Mouse (Mus musculus): ENCODE data around the gene Mmp12. TPM values are rescaled to one million over a fixed set of nuclear protein-coding genes. Genes with fewer than 3 reads are reported as not detected.

Mmp12 gene
- 2.2 and 3.6 TPM in 2 replicates for polyA plus RNA-seq (2012; rRNA removed)

DNA sequence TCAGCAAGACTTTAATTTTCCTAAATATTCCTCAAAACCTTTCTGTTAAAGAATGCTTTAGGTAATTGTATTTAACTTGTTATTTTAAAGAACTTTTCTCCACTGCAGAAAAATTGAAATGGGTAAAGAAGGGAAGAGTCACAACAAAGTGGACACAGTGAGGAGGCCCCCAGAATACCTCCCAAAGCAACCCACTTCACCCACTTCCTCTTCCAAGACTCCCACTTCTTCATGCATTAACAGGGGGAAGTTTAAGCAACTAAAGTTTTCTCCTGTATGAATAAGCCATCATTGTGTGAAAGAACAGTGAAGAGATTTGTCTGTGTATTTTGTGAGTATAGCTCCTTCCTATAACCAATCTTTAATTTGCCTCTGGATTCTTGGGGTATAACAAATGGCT is at the start of gene Mmp12:
Gene Mmp12, plus strand, starts transcription at position 275 of the 400 bp plus-strand sequence.
- no peaks in the 10 kb centered on the region for H3K36me3 ChIP-seq (ENCODE audit: control insufficient read depth, insufficient read depth, low read length)
- H3K4me1 ChIP-seq (replicated peaks; ENCODE audit: control insufficient read depth, insufficient read depth, low read length), result no peaks in the 10 kb centered on the region
- TF ChIP-seq POLR2A (IDR thresholded peaks at IDR 0.05; ENCODE audit: control insufficient read depth, extremely low read depth, insufficient read depth, low read length, poor library complexity) (no peak), CTCF (IDR thresholded peaks at IDR 0.05; ENCODE audit: borderline replicate concordance, control insufficient read depth, extremely low read depth, insufficient read depth, low read length, poor library complexity) (no peak)
- DNase-seq, result no peak
- H3K4me3 ChIP-seq (ENCODE audit: control insufficient read depth, insufficient read depth, low read length), result no peak within 1 kb of the TSS
- H3K27ac ChIP-seq (ENCODE audit: control insufficient read depth, insufficient read depth, low read length), result no peak within 1 kb of the TSS
- no peaks in the 10 kb centered on the region for H3K27me3 ChIP-seq (ENCODE audit: control insufficient read depth, insufficient read depth, low read length)

DNA sequence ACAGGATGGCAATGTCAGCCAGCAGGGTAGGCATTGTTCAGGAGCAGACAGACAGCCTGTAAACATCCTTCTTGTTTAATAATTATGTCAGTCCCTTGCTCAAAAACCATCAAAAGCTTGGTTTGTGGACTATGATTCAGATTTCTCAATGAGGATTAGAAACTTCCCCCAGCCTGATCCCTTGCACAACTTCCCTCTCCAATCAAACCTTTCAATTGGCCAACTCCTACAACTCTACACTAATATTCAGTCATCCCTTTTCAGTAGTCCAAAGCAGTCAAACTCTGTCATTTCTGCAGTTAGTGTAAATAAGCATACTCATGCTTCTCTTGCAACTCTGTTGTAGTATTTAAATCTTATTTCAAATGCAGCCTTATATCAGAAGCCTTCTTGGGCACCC is 12.3 kb upstream of the Mmp12 start:
- TF ChIP-seq CTCF (IDR thresholded peaks at IDR 0.05; ENCODE audit: borderline replicate concordance, control insufficient read depth, extremely low read depth, insufficient read depth, low read length, poor library complexity) (no peak), POLR2A (IDR thresholded peaks at IDR 0.05; ENCODE audit: control insufficient read depth, extremely low read depth, insufficient read depth, low read length, poor library complexity) (no peak)
- no peaks in the 10 kb centered on the region for H3K27me3 ChIP-seq (ENCODE audit: control insufficient read depth, insufficient read depth, low read length)
- H3K4me3 ChIP-seq (ENCODE audit: control insufficient read depth, insufficient read depth, low read length), result no peak overlapping the region
- no peak for DNase-seq
- H3K27ac ChIP-seq (ENCODE audit: control insufficient read depth, insufficient read depth, low read length), result no peak overlapping the region
- no peaks in the 10 kb centered on the region for H3K36me3 ChIP-seq (ENCODE audit: control insufficient read depth, insufficient read depth, low read length)
- no peaks in the 10 kb centered on the region for H3K4me1 ChIP-seq (replicated peaks; ENCODE audit: control insufficient read depth, insufficient read depth, low read length)

DNA sequence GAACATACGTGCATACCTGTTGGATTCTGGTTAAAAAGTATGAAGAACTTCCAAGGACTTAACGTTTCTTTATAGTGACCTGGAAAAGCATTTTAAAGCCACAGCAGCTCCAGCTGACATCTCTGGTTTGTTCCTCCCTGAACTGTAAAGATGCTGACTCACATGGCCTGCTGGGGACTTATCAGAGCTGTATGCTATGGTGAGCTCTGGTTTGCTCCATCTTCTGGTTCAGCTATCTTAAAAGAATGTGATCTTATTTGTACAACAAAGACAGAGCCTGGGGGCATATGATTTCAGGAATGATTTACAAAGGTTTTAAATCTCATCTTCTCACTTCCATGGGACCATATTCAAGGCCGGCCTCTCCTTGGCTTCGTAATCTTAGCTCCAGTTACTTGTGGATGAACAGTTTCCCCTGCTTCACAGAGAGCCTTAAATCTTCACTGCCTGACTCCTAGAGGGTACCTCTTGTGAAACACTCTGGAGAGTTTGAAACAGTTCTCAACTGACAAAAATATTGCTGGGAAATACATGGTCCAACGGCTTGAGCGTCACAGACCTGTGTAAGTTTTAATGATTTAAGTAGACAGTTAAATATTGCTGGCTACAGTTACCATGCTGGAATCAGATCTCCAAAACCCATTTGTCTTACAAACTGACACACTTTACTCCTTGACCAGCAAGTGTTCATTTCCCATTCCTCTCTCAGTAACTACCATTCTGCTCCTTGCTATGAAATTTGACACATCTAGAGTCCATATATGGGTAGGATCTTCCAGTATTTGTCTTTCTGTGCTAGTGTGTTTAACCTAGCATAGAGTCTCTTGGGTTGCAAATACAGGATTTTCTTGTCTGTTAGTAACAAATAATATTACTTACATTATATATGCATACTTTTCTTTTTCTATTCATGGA is 8.2 kb upstream of the Mmp12 start:
- TF ChIP-seq CTCF (IDR thresholded peaks at IDR 0.05; ENCODE audit: borderline replicate concordance, control insufficient read depth, extremely low read depth, insufficient read depth, low read length, poor library complexity) (no peak), POLR2A (IDR thresholded peaks at IDR 0.05; ENCODE audit: control insufficient read depth, extremely low read depth, insufficient read depth, low read length, poor library complexity) (no peak)
- DNase-seq, result no peak
- no peaks in the 10 kb centered on the region for H3K4me1 ChIP-seq (replicated peaks; ENCODE audit: control insufficient read depth, insufficient read depth, low read length)
- 77% methylated on average over 5 of the region's 6 CpGs for WGBS
- H3K27ac ChIP-seq (ENCODE audit: control insufficient read depth, insufficient read depth, low read length), result no peak overlapping the region
- H3K4me3 ChIP-seq (ENCODE audit: control insufficient read depth, insufficient read depth, low read length), result no peak overlapping the region
- H3K36me3 ChIP-seq (ENCODE audit: control insufficient read depth, insufficient read depth, low read length), result no peaks in the 10 kb centered on the region
- no peaks in the 10 kb centered on the region for H3K27me3 ChIP-seq (ENCODE audit: control insufficient read depth, insufficient read depth, low read length)

DNA sequence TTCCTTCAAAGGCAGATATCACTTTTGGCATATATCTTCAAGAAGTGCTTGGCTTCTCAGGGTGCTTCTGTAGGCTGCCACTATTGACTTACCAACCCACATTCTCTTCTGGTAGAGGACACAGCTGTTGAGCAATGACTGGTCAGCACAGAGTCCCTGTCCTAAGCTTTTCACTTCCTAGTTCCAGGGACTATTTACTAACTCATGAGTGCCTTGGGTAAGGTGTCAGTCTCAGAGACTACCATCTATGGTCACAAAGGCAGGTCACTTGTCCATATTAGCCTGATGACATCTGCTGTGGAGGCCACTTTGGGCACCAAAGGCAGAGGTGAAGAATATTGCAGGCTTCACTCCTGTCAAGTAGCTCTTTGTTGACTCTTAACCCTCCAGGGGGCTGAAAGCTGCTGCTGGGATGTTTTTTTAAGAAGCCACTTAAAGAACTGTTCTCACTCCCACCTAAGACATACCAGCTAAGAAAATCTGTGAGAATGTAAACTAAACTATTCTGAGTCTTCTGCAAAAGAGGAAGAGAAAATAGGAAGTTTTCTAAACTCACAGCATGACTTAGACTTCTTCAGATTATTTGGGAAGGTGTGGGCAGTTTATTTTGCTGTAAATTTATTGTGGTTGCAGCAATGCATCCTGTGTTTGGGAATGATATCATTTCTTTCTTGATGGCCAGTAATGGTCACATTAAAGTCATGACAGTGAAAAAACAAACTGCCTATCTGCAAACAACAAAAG is 7.3 kb upstream of the Mmp12 start:
- no peaks in the 10 kb centered on the region for H3K4me1 ChIP-seq (replicated peaks; ENCODE audit: control insufficient read depth, insufficient read depth, low read length)
- no peak for DNase-seq
- no peak overlapping the region for H3K27ac ChIP-seq (ENCODE audit: control insufficient read depth, insufficient read depth, low read length)
- no peak for TF ChIP-seq POLR2A (IDR thresholded peaks at IDR 0.05; ENCODE audit: control insufficient read depth, extremely low read depth, insufficient read depth, low read length, poor library complexity)
- no peak for TF ChIP-seq CTCF (IDR thresholded peaks at IDR 0.05; ENCODE audit: borderline replicate concordance, control insufficient read depth, extremely low read depth, insufficient read depth, low read length, poor library complexity)
- no peak overlapping the region for H3K4me3 ChIP-seq (ENCODE audit: control insufficient read depth, insufficient read depth, low read length)
- no peaks in the 10 kb centered on the region for H3K27me3 ChIP-seq (ENCODE audit: control insufficient read depth, insufficient read depth, low read length)
- H3K36me3 ChIP-seq (ENCODE audit: control insufficient read depth, insufficient read depth, low read length), result no peaks in the 10 kb centered on the region

DNA sequence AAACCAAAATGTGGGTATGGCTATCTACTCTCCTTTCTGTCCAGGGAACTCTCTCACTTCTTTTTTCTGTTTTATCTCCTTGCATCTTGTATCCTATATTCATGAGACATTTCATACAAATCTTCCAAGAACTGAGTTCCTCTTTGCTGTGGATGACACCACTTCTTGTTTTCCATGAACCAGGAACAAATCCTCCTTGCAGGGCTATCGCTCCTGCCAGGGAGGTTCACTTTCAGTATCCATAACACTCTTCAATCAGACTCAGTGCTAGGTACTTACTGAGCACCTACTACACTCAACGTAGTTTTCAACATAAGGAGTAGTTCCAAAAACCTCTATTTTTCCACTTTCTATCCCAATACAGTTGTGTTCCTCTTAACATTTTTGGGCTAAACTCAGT is 1.3 kb downstream of the Mmp12 start:
- WGBS, result 91% methylated on average over 2 of the region's 2 CpGs
- H3K36me3 ChIP-seq (ENCODE audit: control insufficient read depth, insufficient read depth, low read length), result no peaks in the 10 kb centered on the region
- no peak overlapping the region for H3K4me3 ChIP-seq (ENCODE audit: control insufficient read depth, insufficient read depth, low read length)
- no peak for DNase-seq
- H3K27me3 ChIP-seq (ENCODE audit: control insufficient read depth, insufficient read depth, low read length), result no peaks in the 10 kb centered on the region
- H3K4me1 ChIP-seq (replicated peaks; ENCODE audit: control insufficient read depth, insufficient read depth, low read length), result no peaks in the 10 kb centered on the region
- TF ChIP-seq POLR2A (IDR thresholded peaks at IDR 0.05; ENCODE audit: control insufficient read depth, extremely low read depth, insufficient read depth, low read length, poor library complexity), result no peak
- no peak for TF ChIP-seq CTCF (IDR thresholded peaks at IDR 0.05; ENCODE audit: borderline replicate concordance, control insufficient read depth, extremely low read depth, insufficient read depth, low read length, poor library complexity)
- no peak overlapping the region for H3K27ac ChIP-seq (ENCODE audit: control insufficient read depth, insufficient read depth, low read length)

DNA sequence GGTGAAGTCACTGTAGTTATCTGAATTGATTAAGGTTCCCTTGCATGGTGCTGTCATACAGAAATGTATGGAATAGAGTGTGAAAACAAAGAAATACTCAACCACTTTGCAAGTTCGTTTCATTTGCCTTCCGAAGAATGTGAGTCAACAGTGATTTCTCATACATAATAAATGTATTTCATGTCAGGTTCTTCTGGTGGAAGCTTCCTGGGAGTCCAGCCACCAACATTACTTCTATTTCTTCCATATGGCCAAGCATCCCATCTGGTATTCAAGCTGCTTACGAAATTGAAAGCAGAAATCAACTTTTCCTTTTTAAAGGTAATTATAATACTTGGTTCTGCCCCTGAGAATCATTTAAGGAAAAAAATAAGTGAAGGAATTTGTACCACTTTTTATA is 10.4 kb downstream of the Mmp12 start:
- H3K36me3 ChIP-seq (ENCODE audit: control insufficient read depth, insufficient read depth, low read length), result no peaks in the 10 kb centered on the region
- H3K27ac ChIP-seq (ENCODE audit: control insufficient read depth, insufficient read depth, low read length), result no peak overlapping the region
- no peak overlapping the region for H3K4me3 ChIP-seq (ENCODE audit: control insufficient read depth, insufficient read depth, low read length)
- 92% methylated on average over 3 of the region's 3 CpGs for WGBS
- no peak for DNase-seq
- H3K4me1 ChIP-seq (replicated peaks; ENCODE audit: control insufficient read depth, insufficient read depth, low read length), result no peaks in the 10 kb centered on the region
- TF ChIP-seq CTCF (IDR thresholded peaks at IDR 0.05; ENCODE audit: borderline replicate concordance, control insufficient read depth, extremely low read depth, insufficient read depth, low read length, poor library complexity), result no peak
- TF ChIP-seq POLR2A (IDR thresholded peaks at IDR 0.05; ENCODE audit: control insufficient read depth, extremely low read depth, insufficient read depth, low read length, poor library complexity), result no peak
- H3K27me3 ChIP-seq (ENCODE audit: control insufficient read depth, insufficient read depth, low read length), result no peaks in the 10 kb centered on the region

Measured in thymus, adult 2 months (tissue).